Mouse (Mus musculus) myocyte (in vitro differentiated cells): ENCODE data around the gene Tubb5.
A peak's percentile ranks its signal among the peaks of the same experiment; 100 is the strongest.

Source experiments
- CEBPB ChIP-seq: IDR thresholded peaks from 2 replicates; pipeline ENCODE4 v1.6.1; 2011; ENCODE audit warnings: mild to moderate bottlenecking, moderate library complexity; ENCODE audit not compliant: poor library complexity, insufficient read depth, severe bottlenecking
- REST ChIP-seq: IDR thresholded peaks from one replicate; pipeline ENCODE4 v1.6.1; 2011; ENCODE audit warnings: mild to moderate bottlenecking, control low read depth, moderate library complexity; ENCODE audit not compliant: insufficient read depth, insufficient read length
- USF1 ChIP-seq: IDR thresholded peaks from one replicate; pipeline ENCODE4 v1.6.1; 2011; ENCODE audit warnings: low read depth, mild to moderate bottlenecking, control low read depth, moderate library complexity

DNA sequence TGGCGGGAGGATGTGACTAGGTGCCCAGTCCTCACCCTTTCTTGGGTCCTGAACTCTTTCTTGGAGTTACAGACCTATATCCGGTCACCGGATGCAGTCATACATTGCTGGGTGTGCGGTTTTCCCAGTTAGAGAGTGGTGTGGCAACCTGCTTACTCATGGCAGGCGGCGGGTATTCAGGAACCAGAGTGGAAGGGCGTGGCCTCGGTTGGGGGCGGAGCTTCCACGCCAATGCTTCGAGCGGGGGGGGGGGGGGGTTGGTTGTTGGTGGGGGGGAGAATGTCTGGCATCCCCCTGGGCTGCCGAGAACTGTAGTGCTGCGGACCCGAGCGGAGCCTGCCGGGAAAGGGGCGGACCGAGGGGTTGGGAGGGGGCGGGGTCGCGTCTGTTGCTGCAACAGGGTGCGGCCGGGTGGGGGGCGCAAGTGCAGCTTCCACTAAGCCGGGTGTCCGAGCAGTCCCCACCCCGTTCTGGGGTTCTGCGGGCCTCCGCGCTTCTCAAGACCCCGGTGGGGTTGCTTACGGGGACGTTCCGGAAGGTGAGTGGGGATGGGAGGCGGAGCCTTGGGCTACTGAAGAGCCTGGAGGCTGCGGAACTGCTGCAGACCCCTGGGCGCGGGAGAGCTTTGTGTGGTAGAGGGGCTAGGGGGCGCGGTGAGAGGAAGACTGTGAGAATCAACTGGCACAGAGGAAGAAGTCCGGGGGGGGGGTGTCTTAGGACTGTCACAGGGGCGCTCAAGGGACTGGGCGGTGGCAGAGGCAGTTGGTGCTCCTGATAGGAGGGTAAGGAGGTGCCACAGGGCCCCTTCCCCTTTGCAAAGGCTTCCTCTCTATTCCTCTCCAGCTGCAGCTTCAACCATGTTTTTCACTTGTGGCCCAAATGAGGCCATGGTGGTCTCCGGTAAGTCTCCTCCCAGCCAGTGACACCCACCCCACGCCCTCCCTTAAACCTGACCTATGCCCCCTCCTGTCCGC lies 14.9 kb downstream of the Tubb5 start, which contains the start of gene Flot1:
- TF ChIP-seq USF1 = no peak
- 0 out of 2 replicates have a peak, but pooled peaks have one; percentile 40 for TF ChIP-seq CEBPB
- TF ChIP-seq REST = no peak
